Mouse (Mus musculus): ENCODE data around the gene Rnf8. TPM values are rescaled to one million over a fixed set of nuclear protein-coding genes. Genes with fewer than 3 reads are reported as not detected.

Gene Rnf8
- polyA plus RNA-seq, 1 experiment: 18.2 TPM

GRCm38 (mm10) chr17:29668051-29668986 lies 53.7 kb downstream of the Rnf8 start:
- TF ChIP-seq POLR2A (IDR thresholded peaks at IDR 0.05; ENCODE audit: low read depth, low read length) (no peak), CTCF (IDR thresholded peaks at IDR 0.05; ENCODE audit: extremely low read depth, insufficient read length, insufficient replicate concordance, low read depth, low read length) (no peak)
- Histone ChIP-seq H3K4me1 (ENCODE audit: control insufficient read depth, insufficient read depth, insufficient read length, low read length) (no peaks in the 10 kb centered on the region; the same call in 1 of the 2 replicates), H3K4me3 (ENCODE audit: low read depth, low read length) (no peak overlapping the region), H3K36me3 (ENCODE audit: control insufficient read depth, insufficient read depth, low read length) (peaks cover 19% of the 10 kb centered on the region), H3K27me3 (ENCODE audit: control insufficient read depth, insufficient read depth, low read length) (no peaks in the 10 kb centered on the region), H3K27ac (ENCODE audit: insufficient read depth, low read depth, low read length) (no peak overlapping the region)
- 84% methylated on average over 10 of the region's 10 CpGs for WGBS

GRCm38 (mm10) chr17:29669030-29669429 lies 54.4 kb downstream of the Rnf8 start:
- TF ChIP-seq CTCF (IDR thresholded peaks at IDR 0.05; ENCODE audit: extremely low read depth, insufficient read length, insufficient replicate concordance, low read depth, low read length): no peak
- no peak for TF ChIP-seq POLR2A (IDR thresholded peaks at IDR 0.05; ENCODE audit: low read depth, low read length)
- peaks cover 22% of the 10 kb centered on the region for H3K36me3 ChIP-seq (ENCODE audit: control insufficient read depth, insufficient read depth, low read length)
- H3K4me1 ChIP-seq (ENCODE audit: control insufficient read depth, insufficient read depth, insufficient read length, low read length): no peaks in the 10 kb centered on the region; the same call in 1 of the 2 replicates
- WGBS: 90% methylated on average over 4 of the region's 4 CpGs
- no peak overlapping the region for H3K4me3 ChIP-seq (ENCODE audit: low read depth, low read length)
- H3K27ac ChIP-seq (ENCODE audit: insufficient read depth, low read depth, low read length): no peak overlapping the region
- no peaks in the 10 kb centered on the region for H3K27me3 ChIP-seq (ENCODE audit: control insufficient read depth, insufficient read depth, low read length)

- Histone ChIP-seq H3K36me3 (ENCODE audit: control insufficient read depth, insufficient read depth, low read length) (peaks cover 24% of the 10 kb centered on the region), H3K4me1 (ENCODE audit: control insufficient read depth, insufficient read depth, insufficient read length, low read length) (no peaks in the 10 kb centered on the region; the same call in 1 of the 2 replicates), H3K27me3 (ENCODE audit: control insufficient read depth, insufficient read depth, low read length) (no peaks in the 10 kb centered on the region), H3K27ac (ENCODE audit: insufficient read depth, low read depth, low read length) (no peak overlapping the region), H3K4me3 (ENCODE audit: low read depth, low read length) (no peak overlapping the region)
- no peak for TF ChIP-seq CTCF (IDR thresholded peaks at IDR 0.05; ENCODE audit: extremely low read depth, insufficient read length, insufficient replicate concordance, low read depth, low read length)
- TF ChIP-seq POLR2A (IDR thresholded peaks at IDR 0.05; ENCODE audit: low read depth, low read length): no peak
Observed at GRCm38 (mm10) chr17:29669936-29670335, 55.3 kb downstream of the Rnf8 start.

GRCm38 (mm10) chr17:29671021-29671420 lies 56.4 kb downstream of the Rnf8 start:
- peaks cover 34% of the 10 kb centered on the region for H3K36me3 ChIP-seq (ENCODE audit: control insufficient read depth, insufficient read depth, low read length)
- WGBS: 72% methylated on average over 2 of the region's 2 CpGs

GRCm38 (mm10) chr17:29673325-29673724 lies 58.7 kb downstream of the Rnf8 start:
- Histone ChIP-seq H3K36me3 (ENCODE audit: control insufficient read depth, insufficient read depth, low read length) (peaks cover 47% of the 10 kb centered on the region), H3K27ac (ENCODE audit: insufficient read depth, low read depth, low read length) (no peak overlapping the region), H3K27me3 (ENCODE audit: control insufficient read depth, insufficient read depth, low read length) (no peaks in the 10 kb centered on the region), H3K4me3 (ENCODE audit: low read depth, low read length) (no peak overlapping the region), H3K4me1 (ENCODE audit: control insufficient read depth, insufficient read depth, insufficient read length, low read length) (no peaks in the 10 kb centered on the region; the same call in 1 of the 2 replicates)
- TF ChIP-seq CTCF (IDR thresholded peaks at IDR 0.05; ENCODE audit: extremely low read depth, insufficient read length, insufficient replicate concordance, low read depth, low read length) (no peak), POLR2A (IDR thresholded peaks at IDR 0.05; ENCODE audit: low read depth, low read length) (no peak)
- 88% methylated on average over 4 of the region's 4 CpGs for WGBS

More at GRCm38 (mm10) chr17:29671021-29671420, 56.4 kb downstream of the Rnf8 start:
- no peaks in the 10 kb centered on the region for H3K27me3 ChIP-seq (ENCODE audit: control insufficient read depth, insufficient read depth, low read length)
- no peak overlapping the region for H3K4me3 ChIP-seq (ENCODE audit: low read depth, low read length)
- H3K27ac ChIP-seq (ENCODE audit: insufficient read depth, low read depth, low read length): no peak overlapping the region
- H3K4me1 ChIP-seq (ENCODE audit: control insufficient read depth, insufficient read depth, insufficient read length, low read length): no peaks in the 10 kb centered on the region; the same call in 1 of the 2 replicates
- TF ChIP-seq CTCF (IDR thresholded peaks at IDR 0.05; ENCODE audit: extremely low read depth, insufficient read length, insufficient replicate concordance, low read depth, low read length): no peak
- no peak for TF ChIP-seq POLR2A (IDR thresholded peaks at IDR 0.05; ENCODE audit: low read depth, low read length)

DNA sequence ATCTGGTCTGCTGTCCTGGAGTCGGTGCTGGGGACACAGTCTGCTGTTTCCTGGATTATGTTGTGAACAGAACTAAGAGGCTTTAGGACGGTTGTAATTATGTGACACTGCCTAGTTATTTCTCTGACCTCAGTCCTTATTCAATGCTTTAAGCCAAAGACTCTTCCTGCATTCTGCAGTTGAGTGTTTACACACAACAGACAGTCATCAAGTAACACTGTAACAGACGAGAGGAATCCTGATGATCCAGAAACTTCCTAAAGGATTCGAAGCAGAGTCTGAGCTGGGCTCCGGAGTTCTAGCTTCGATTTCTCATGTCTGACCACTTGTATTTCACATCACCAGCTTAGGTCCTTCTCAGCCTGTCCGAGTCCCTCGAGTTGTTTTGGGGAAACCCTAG lies 63.9 kb downstream of the Rnf8 start:
- no peaks in the 10 kb centered on the region for H3K4me1 ChIP-seq (ENCODE audit: control insufficient read depth, insufficient read depth, insufficient read length, low read length)
- 85% methylated on average over 8 of the region's 8 CpGs for WGBS
- no peak for TF ChIP-seq POLR2A (IDR thresholded peaks at IDR 0.05; ENCODE audit: low read depth, low read length)
- no peak for TF ChIP-seq CTCF (IDR thresholded peaks at IDR 0.05; ENCODE audit: extremely low read depth, insufficient read length, insufficient replicate concordance, low read depth, low read length)
- H3K4me3 ChIP-seq (ENCODE audit: low read depth, low read length): no peak overlapping the region
- peaks cover 84% of the 10 kb centered on the region for H3K36me3 ChIP-seq (ENCODE audit: control insufficient read depth, insufficient read depth, low read length)
- no peaks in the 10 kb centered on the region for H3K27me3 ChIP-seq (ENCODE audit: control insufficient read depth, insufficient read depth, low read length)
- H3K27ac ChIP-seq (ENCODE audit: insufficient read depth, low read depth, low read length): no peak overlapping the region

DNA sequence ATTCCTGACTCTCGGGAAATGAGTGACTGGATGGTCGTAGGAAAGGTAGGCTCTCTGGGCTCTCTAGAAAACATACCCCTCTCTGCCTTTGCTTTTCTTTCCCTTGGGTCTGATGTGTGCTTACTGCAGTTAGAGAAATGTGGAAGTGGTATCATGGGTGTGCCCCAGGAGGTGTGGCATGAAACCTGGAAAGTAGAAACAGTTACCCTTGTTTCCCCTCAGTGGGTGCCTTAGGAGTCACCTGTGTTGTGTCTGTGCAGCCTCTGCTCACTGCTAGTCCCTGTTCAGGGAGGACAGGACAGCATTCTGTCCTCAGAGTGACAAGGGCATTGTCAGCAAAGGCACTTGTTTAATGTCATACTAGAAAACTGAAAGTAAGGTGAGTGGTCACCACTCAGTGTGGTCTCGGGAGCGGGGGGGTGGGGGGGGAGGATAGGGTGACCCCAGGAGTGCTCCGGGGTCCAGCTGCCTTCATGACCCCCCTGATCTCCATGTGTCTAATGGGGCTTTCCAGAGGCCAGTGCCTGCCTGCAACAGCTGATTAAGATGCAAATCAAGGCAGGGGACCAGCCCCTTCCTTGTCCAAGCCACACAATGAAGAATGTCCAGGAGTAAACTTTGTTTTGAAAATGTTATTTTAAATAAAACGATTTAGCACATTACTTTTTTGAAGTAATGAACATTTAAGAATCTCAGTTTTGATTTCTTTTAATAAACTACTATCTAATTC lies 64.6 kb downstream of the Rnf8 start:
- no peak for TF ChIP-seq POLR2A (IDR thresholded peaks at IDR 0.05; ENCODE audit: low read depth, low read length)
- TF ChIP-seq CTCF (IDR thresholded peaks at IDR 0.05; ENCODE audit: extremely low read depth, insufficient read length, insufficient replicate concordance, low read depth, low read length): no peak
- Histone ChIP-seq H3K4me1 (ENCODE audit: control insufficient read depth, insufficient read depth, insufficient read length, low read length) (no peaks in the 10 kb centered on the region), H3K27me3 (ENCODE audit: control insufficient read depth, insufficient read depth, low read length) (no peaks in the 10 kb centered on the region), H3K36me3 (ENCODE audit: control insufficient read depth, insufficient read depth, low read length) (peaks cover 84% of the 10 kb centered on the region), H3K4me3 (ENCODE audit: low read depth, low read length) (no peak overlapping the region), H3K27ac (ENCODE audit: insufficient read depth, low read depth, low read length) (no peak overlapping the region)
- 86% methylated on average over 6 of the region's 6 CpGs for WGBS
